Comparison of ENCODE assay signal across 14 mouse cellular contexts in genomic region chr2:115780546-115781011, GRCm38 (mm10).
A peak's percentile ranks its signal among the peaks of the same experiment; 100 is the strongest.
DNase-seq lines count a peak whose midpoint lies in the region; ATAC-seq and TF ChIP-seq lines count a peak whose summit lies in the region.
"Had no signal": no experiment of that assay in that cellular context is flagged by ENCODE, and none has a peak within 500 bp of the region (broad histone marks: within the 10 kb centered on the region; RNA-seq: fewer than 3 reads in every experiment).

No protein-coding gene starts in this region.

- H3K9me3 ChIP-seq in stomach, postnatal 0 days (ENCODE audit: control insufficient read depth, low read length): no peaks in the 10 kb centered on the region
- H3K9me3 ChIP-seq: limb, embryonic 12.5 days; stomach, embryonic 15.5 days had no signal

- WGBS in kidney, adult 2 months: 56% methylated on average over 5 of the region's 5 CpGs
- 55% methylated on average over 5 of the region's 5 CpGs for WGBS in stomach, postnatal 0 days

- TF ChIP-seq CTCF in kidney, adult 2 months (conservative IDR thresholded peaks at IDR 0.05; ENCODE audit: insufficient read depth, insufficient read length, low read depth, low read length): no peak
- no peak for TF ChIP-seq CTCF in stomach, postnatal 0 days (IDR thresholded peaks at IDR 0.05; ENCODE audit: low read depth)

- peak; percentile 72 for ATAC-seq in stomach, postnatal 0 days (ENCODE audit: low FRiP score, low TSS enrichment)
- ATAC-seq: hindbrain, postnatal 0 days had no signal

- no peak overlapping the region for H3K4me3 ChIP-seq in kidney, adult 2 months (ENCODE audit: insufficient read depth, low read depth, low read length)
- H3K4me3 ChIP-seq in stomach, postnatal 0 days (ENCODE audit: low read depth, low read length): no peak overlapping the region
- H3K4me3 ChIP-seq: limb, embryonic 12.5 days; stomach, embryonic 15.5 days had no signal

- TF ChIP-seq EP300 in stomach, postnatal 0 days (optimal IDR thresholded peaks at IDR 0.05): no peak

- no peaks in the 10 kb centered on the region for H3K4me1 ChIP-seq in kidney, adult 2 months (ENCODE audit: control insufficient read depth, insufficient read depth, low read length)
- H3K4me1 ChIP-seq in stomach, postnatal 0 days (replicated peaks; ENCODE audit: control insufficient read depth, insufficient read depth): peaks cover 7% of the 10 kb centered on the region

- no peaks in the 10 kb centered on the region for H3K27me3 ChIP-seq in kidney, adult 2 months (replicated peaks; ENCODE audit: control insufficient read depth, insufficient read depth, low read length)
- H3K27me3 ChIP-seq in stomach, postnatal 0 days (ENCODE audit: control insufficient read depth, insufficient read depth, low read length): no peaks in the 10 kb centered on the region
- H3K27me3 ChIP-seq: stomach, embryonic 15.5 days had no signal

- TF ChIP-seq POLR2A in kidney, adult 2 months (IDR thresholded peaks at IDR 0.05; ENCODE audit: low read depth, low read length): no peak

- peak overlapping the region; percentile 62 for H3K27ac ChIP-seq in kidney, adult 2 months (ENCODE audit: insufficient read depth, low read depth, low read length)
- H3K27ac ChIP-seq in stomach, postnatal 0 days (replicated peaks): no peak overlapping the region
- H3K27ac ChIP-seq: hindbrain, postnatal 0 days; limb, embryonic 12.5 days; stomach, embryonic 15.5 days had no signal

- H3K9ac ChIP-seq in stomach, postnatal 0 days (ENCODE audit: low read length): no peak overlapping the region
- H3K9ac ChIP-seq: limb, embryonic 12.5 days; stomach, embryonic 15.5 days had no signal

- H3K36me3 ChIP-seq in kidney, adult 2 months (ENCODE audit: control insufficient read depth, insufficient read depth, low read length): no peaks in the 10 kb centered on the region
- H3K36me3 ChIP-seq in stomach, postnatal 0 days (ENCODE audit: control insufficient read depth, insufficient read depth, low read length): no peaks in the 10 kb centered on the region
- H3K36me3 ChIP-seq: limb, embryonic 12.5 days; stomach, embryonic 15.5 days had no signal

- no peak overlapping the region for H3K4me2 ChIP-seq in stomach, postnatal 0 days (replicated peaks; ENCODE audit: low read depth)
- H3K4me2 ChIP-seq: limb, embryonic 12.5 days; stomach, embryonic 15.5 days had no signal

- DNase-seq in adrenal gland, adult (ENCODE audit: inconsistent age in 2 of 2, low spot score in 1 of 2): peak; percentile 53 to 57
- DNase-seq in adrenal gland, adult 8-10 months: no peak
- peak; percentile 26 for DNase-seq in lung, postnatal 10 days
- no peak for DNase-seq in lung, postnatal 4 days
- peak; percentile 79 for DNase-seq in kidney, adult 2 months
- peak; percentile 41 for DNase-seq in stomach, postnatal 0 days (ENCODE audit: low spot score)
- no peak for DNase-seq in thymus, postnatal 25 days
- no peak for DNase-seq in ovary, postnatal 36 days (ENCODE audit: low spot score)
- DNase-seq: cerebellum, postnatal 10 days; layer of hippocampus, adult 9-11 months; lung, adult 2 months had no signal

Comparison
In these comparisons a context has a peak if more than half of its experiments do, and no peak if none do; other contexts are left out.
1. DNase-seq: peak in adrenal gland, adult (2 of 2), lung, postnatal 10 days (single experiment), kidney, adult 2 months (single experiment) and stomach, postnatal 0 days (single experiment); none in adrenal gland, adult 8-10 months (single experiment), lung, postnatal 4 days (0 of 2), thymus, postnatal 25 days (single experiment) and ovary, postnatal 36 days (single experiment).